1 mouse cellular context compared by ENCODE assay signal in the genomic region with DNA sequence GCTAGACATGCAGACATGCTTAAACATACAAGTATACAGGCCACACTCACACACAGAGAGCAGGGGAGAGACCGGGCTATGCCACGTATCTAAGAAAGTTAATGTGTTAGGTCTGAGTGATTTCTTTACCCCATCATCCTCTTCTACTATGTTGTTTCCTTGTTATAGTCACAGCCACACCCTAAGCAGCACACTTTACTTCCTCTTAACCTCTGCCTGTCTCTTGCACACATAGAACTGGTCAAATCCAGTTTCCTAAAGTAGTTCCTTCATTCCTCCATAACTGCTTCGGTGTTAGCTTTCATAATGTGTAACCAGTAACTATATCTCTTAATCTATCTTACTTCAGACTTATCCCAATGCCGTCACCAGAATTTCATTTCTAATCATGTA.
TF ChIP-seq lines count a peak whose summit lies in the region.

No protein-coding gene starts in this region.

TF ChIP-seq in MEL, 35 proteins besides CTCF, POLR2A, EP300 and RAD21 (continued from another document):
- TF ChIP-seq USF1 (IDR thresholded peaks at IDR 0.05; ENCODE audit: low read depth, low read length) (no peak), GATA1 (IDR thresholded peaks at IDR 0.05; ENCODE audit: low read depth, low read length) (no peak), JUND (IDR thresholded peaks at IDR 0.05; ENCODE audit: low read depth, low read length) (no peak), GABPA (IDR thresholded peaks at IDR 0.05; ENCODE audit: low read depth, low read length) (no peak), MAX (IDR thresholded peaks at IDR 0.05; ENCODE audit: low read length) (0 out of 2 replicates have a peak, but pooled peaks have one; percentile 25), BHLHE40 (IDR thresholded peaks at IDR 0.05; ENCODE audit: borderline replicate concordance, low read depth, low read length) (peak; percentile 52; the same call in 1 of the 2 replicates), POLR2AphosphoS5 (IDR thresholded peaks at IDR 0.05; ENCODE audit: borderline replicate concordance, low read depth, low read length) (no peak), MEF2A (IDR thresholded peaks at IDR 0.05; ENCODE audit: extremely low read depth, insufficient replicate concordance, low read depth, low read length, poor library complexity, severe bottlenecking) (no peak), CHD2 (IDR thresholded peaks at IDR 0.05; ENCODE audit: low read length) (no peak), ZMIZ1 (IDR thresholded peaks at IDR 0.05; ENCODE audit: low read depth, low read length) (no peak), MYC (IDR thresholded peaks at IDR 0.05; ENCODE audit: low read depth, low read length) (no peak), RCOR1 (IDR thresholded peaks at IDR 0.05; ENCODE audit: low read depth, low read length) (peak; percentile 52; the same call in 1 of the 2 replicates), SMC3 (IDR thresholded peaks at IDR 0.05; ENCODE audit: low read depth, low read length) (no peak), SIN3A (IDR thresholded peaks at IDR 0.05; ENCODE audit: low read length) (no peak; the same call in 1 of the 2 replicates), MAFK (IDR thresholded peaks at IDR 0.05; ENCODE audit: borderline replicate concordance, low read depth, low read length) (no peak)
